Mouse (Mus musculus): ENCODE data around the gene Kif11. TPM values are rescaled to one million over a fixed set of nuclear protein-coding genes. Genes with fewer than 3 reads are reported as not detected.

Kif11 gene
- total and polyA plus RNA-seq, 2 experiments, result 0.11 to 0.55 TPM

DNA sequence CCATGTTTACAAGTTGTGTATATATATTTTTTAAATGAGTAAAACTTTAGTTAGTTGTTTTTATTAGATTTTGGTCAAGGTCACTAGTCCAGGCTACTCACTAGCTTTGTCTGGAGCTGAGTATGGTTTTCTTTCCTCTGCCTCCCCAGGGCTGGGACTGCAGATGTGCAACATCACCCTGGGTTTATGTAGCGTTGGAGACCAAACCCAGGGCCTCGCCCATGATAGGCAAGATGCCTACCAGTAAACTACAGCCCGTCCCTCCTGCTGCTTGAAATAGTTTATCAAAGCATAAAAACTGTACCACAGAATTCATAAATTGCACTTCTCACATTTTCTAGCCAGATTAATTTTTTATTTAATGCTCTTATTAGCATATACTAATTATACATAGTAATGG is 73.0 kb downstream of the Kif11 start:
- Histone ChIP-seq H3K79me2 (ENCODE audit: control insufficient read depth, insufficient read depth, low read length) (no peaks in the 10 kb centered on the region), H3K4me1 (ENCODE audit: control insufficient read depth, insufficient read depth, low read length) (peaks cover 5% of the 10 kb centered on the region; the same call in 1 of the 2 replicates), H3K36me3 (ENCODE audit: control insufficient read depth, insufficient read depth, low read length) (peaks cover 2% of the 10 kb centered on the region; the same call in 1 of the 2 replicates), H3K9ac (ENCODE audit: low read depth, low read length) (no peak overlapping the region), H3K27me3 (ENCODE audit: control insufficient read depth, insufficient read depth, low read length) (no peaks in the 10 kb centered on the region), H3K27ac (replicated peaks; ENCODE audit: insufficient read depth, low read depth, low read length) (no peak overlapping the region), H3K4me3 (ENCODE audit: insufficient read depth, low read depth, low read length) (no peak overlapping the region)
- TF ChIP-seq CTCF (IDR thresholded peaks at IDR 0.05; ENCODE audit: low read depth, low read length) (no peak), POLR2A (IDR thresholded peaks at IDR 0.05; ENCODE audit: extremely low read depth, insufficient read depth, low read length) (no peak)
- WGBS, result 99% methylated on average over 3 of the region's 3 CpGs
- no peak for DNase-seq (ENCODE audit: extremely low read depth, low read depth, low spot score)

DNA sequence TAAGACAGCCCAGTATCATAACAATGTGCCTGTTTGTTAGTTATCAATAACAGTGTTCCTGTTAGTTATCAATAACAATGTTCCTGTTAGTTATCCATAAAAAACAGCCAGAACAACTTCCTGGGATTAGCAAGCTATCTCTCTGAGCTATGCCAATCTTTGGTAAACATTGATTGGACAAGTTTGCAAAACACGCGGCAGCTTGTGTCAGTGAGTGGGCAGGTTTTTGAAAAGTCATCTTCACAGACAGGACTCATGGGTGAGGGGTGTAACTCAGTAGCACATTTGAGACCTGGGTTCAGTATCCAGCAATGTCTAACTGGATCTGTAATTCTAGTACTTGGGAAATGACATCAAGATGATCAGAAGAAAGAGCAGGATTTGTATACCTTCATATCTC is 79.3 kb downstream of the Kif11 start:
- H3K4me1 ChIP-seq (ENCODE audit: control insufficient read depth, insufficient read depth, low read length), result peaks cover 16% of the 10 kb centered on the region
- peak overlapping the region; percentile 78 for H3K27ac ChIP-seq (replicated peaks; ENCODE audit: insufficient read depth, low read depth, low read length)
- no peak overlapping the region for H3K4me3 ChIP-seq (ENCODE audit: insufficient read depth, low read depth, low read length)
- no peaks in the 10 kb centered on the region for H3K36me3 ChIP-seq (ENCODE audit: control insufficient read depth, insufficient read depth, low read length)
- H3K27me3 ChIP-seq (ENCODE audit: control insufficient read depth, insufficient read depth, low read length), result no peaks in the 10 kb centered on the region
- H3K79me2 ChIP-seq (ENCODE audit: control insufficient read depth, insufficient read depth, low read length), result no peaks in the 10 kb centered on the region
- 14% methylated on average over 2 of the region's 2 CpGs for whole genome bisulfite sequencing
- H3K9ac ChIP-seq (ENCODE audit: low read depth, low read length), result no peak overlapping the region
- TF ChIP-seq CTCF (IDR thresholded peaks at IDR 0.05; ENCODE audit: low read depth, low read length) (no peak), POLR2A (IDR thresholded peaks at IDR 0.05; ENCODE audit: extremely low read depth, insufficient read depth, low read length) (no peak)
- peak; percentile 92 for DNase-seq (ENCODE audit: extremely low read depth, low read depth, low spot score)

DNA sequence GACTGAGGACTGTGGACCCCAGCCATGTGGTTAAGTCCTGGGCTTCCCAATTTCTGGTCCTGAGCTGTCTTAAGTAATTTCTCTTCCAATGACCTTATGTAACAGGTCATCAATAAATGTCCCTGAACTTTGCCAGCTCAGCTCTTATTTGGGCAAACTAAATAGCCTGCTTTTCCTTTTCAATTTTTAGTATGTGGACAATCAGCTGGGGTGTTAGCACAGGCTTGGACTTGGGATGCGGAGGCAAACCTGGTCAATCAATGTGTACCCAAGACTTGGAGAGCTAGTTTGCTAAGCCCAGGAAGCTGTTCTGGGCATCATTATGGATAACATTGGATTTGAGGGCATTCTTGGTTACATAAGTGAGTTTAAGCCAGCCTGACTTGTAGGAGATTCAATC is 79.8 kb downstream of the Kif11 start:
- DNase-seq (ENCODE audit: extremely low read depth, low read depth, low spot score), result peak; percentile 97
- Histone ChIP-seq H3K4me3 (ENCODE audit: insufficient read depth, low read depth, low read length) (no peak overlapping the region), H3K36me3 (ENCODE audit: control insufficient read depth, insufficient read depth, low read length) (no peaks in the 10 kb centered on the region), H3K79me2 (ENCODE audit: control insufficient read depth, insufficient read depth, low read length) (no peaks in the 10 kb centered on the region), H3K4me1 (ENCODE audit: control insufficient read depth, insufficient read depth, low read length) (peaks cover 16% of the 10 kb centered on the region), H3K27me3 (ENCODE audit: control insufficient read depth, insufficient read depth, low read length) (no peaks in the 10 kb centered on the region), H3K9ac (ENCODE audit: low read depth, low read length) (no peak overlapping the region), H3K27ac (replicated peaks; ENCODE audit: insufficient read depth, low read depth, low read length) (peak overlapping the region; percentile 78)
- no peak for TF ChIP-seq POLR2A (IDR thresholded peaks at IDR 0.05; ENCODE audit: extremely low read depth, insufficient read depth, low read length)
- TF ChIP-seq CTCF (IDR thresholded peaks at IDR 0.05; ENCODE audit: low read depth, low read length), result no peak
- 34% methylated on average over 1 of the region's 1 CpGs for WGBS

GRCm38 (mm10) chr19:37458013-37458412 is 81.8 kb downstream of the Kif11 start:
- WGBS, result 19% methylated on average over 6 of the region's 6 CpGs
- Histone ChIP-seq H3K9ac (ENCODE audit: low read depth, low read length) (no peak overlapping the region), H3K27ac (replicated peaks; ENCODE audit: insufficient read depth, low read depth, low read length) (no peak overlapping the region), H3K79me2 (ENCODE audit: control insufficient read depth, insufficient read depth, low read length) (no peaks in the 10 kb centered on the region), H3K27me3 (ENCODE audit: control insufficient read depth, insufficient read depth, low read length) (no peaks in the 10 kb centered on the region), H3K36me3 (ENCODE audit: control insufficient read depth, insufficient read depth, low read length) (no peaks in the 10 kb centered on the region), H3K4me1 (ENCODE audit: control insufficient read depth, insufficient read depth, low read length) (peaks cover 16% of the 10 kb centered on the region), H3K4me3 (ENCODE audit: insufficient read depth, low read depth, low read length) (no peak overlapping the region)
- DNase-seq (ENCODE audit: extremely low read depth, low read depth, low spot score), result peak; percentile 98
- TF ChIP-seq POLR2A (IDR thresholded peaks at IDR 0.05; ENCODE audit: extremely low read depth, insufficient read depth, low read length) (no peak), CTCF (IDR thresholded peaks at IDR 0.05; ENCODE audit: low read depth, low read length) (peak; percentile 56)

DNA sequence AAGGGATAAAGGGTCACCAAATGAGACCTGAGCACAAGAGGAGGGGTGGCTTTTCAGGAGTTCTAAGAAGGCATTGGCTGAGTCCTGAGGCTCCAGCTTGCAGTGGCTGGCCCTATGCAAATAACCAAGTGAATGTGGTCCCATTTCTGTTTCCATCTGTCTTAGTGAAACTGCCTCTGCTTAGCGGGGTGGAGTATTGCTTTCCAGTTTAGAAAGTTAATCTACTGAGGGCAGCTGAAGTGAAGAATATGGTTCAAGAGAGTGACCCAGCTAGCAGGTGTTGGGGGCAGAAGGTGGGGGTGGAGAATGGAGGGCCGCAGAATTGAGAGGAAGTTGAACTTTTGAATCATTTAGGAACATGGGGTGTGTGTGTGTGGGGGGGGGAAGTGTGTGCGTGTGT is 90.2 kb downstream of the Kif11 start:
- H3K4me1 ChIP-seq (ENCODE audit: control insufficient read depth, insufficient read depth, low read length), result no peaks in the 10 kb centered on the region
- H3K79me2 ChIP-seq (ENCODE audit: control insufficient read depth, insufficient read depth, low read length), result no peaks in the 10 kb centered on the region
- H3K9ac ChIP-seq (ENCODE audit: low read depth, low read length), result no peak overlapping the region
- no peak for DNase-seq (ENCODE audit: extremely low read depth, low read depth, low spot score)
- TF ChIP-seq POLR2A (IDR thresholded peaks at IDR 0.05; ENCODE audit: extremely low read depth, insufficient read depth, low read length) (no peak), CTCF (IDR thresholded peaks at IDR 0.05; ENCODE audit: low read depth, low read length) (no peak)
- WGBS, result 91% methylated on average over 3 of the region's 3 CpGs
- no peaks in the 10 kb centered on the region for H3K36me3 ChIP-seq (ENCODE audit: control insufficient read depth, insufficient read depth, low read length)
- no peak overlapping the region for H3K27ac ChIP-seq (replicated peaks; ENCODE audit: insufficient read depth, low read depth, low read length)
- no peaks in the 10 kb centered on the region for H3K27me3 ChIP-seq (ENCODE audit: control insufficient read depth, insufficient read depth, low read length)
- H3K4me3 ChIP-seq (ENCODE audit: insufficient read depth, low read depth, low read length), result no peak overlapping the region

DNA sequence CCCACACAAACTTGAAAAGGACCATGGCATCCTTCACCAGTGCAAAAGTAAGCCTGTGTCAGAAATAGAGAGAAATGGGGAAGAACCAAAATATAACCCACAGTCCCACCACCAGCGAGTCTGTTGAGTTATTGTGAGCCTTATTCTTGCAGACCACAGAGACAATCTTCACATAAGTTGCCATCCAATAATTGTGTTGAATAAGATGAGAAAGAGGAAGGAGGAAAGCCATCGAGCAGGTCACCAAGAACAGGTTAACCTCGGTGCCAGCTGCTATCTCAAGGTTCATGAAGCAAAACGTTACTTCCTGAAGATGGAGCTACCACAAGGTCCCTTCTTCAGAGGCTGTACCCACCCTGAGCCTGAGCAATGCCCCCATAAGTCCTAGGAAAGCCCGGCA is 90.8 kb downstream of the Kif11 start:
- DNase-seq (ENCODE audit: extremely low read depth, low read depth, low spot score), result no peak
- no peaks in the 10 kb centered on the region for H3K4me1 ChIP-seq (ENCODE audit: control insufficient read depth, insufficient read depth, low read length)

More for the DNA sequence above, 90.8 kb downstream of the Kif11 start:
- Histone ChIP-seq H3K27ac (replicated peaks; ENCODE audit: insufficient read depth, low read depth, low read length) (no peak overlapping the region), H3K79me2 (ENCODE audit: control insufficient read depth, insufficient read depth, low read length) (no peaks in the 10 kb centered on the region), H3K4me3 (ENCODE audit: insufficient read depth, low read depth, low read length) (no peak overlapping the region), H3K36me3 (ENCODE audit: control insufficient read depth, insufficient read depth, low read length) (no peaks in the 10 kb centered on the region), H3K9ac (ENCODE audit: low read depth, low read length) (no peak overlapping the region), H3K27me3 (ENCODE audit: control insufficient read depth, insufficient read depth, low read length) (no peaks in the 10 kb centered on the region)
- TF ChIP-seq POLR2A (IDR thresholded peaks at IDR 0.05; ENCODE audit: extremely low read depth, insufficient read depth, low read length) (no peak), CTCF (IDR thresholded peaks at IDR 0.05; ENCODE audit: low read depth, low read length) (no peak)
- 93% methylated on average over 5 of the region's 5 CpGs for WGBS

Measured in liver, adult 2 months (tissue).